Mouse (Mus musculus) kidney, adult 9 months (tissue): ENCODE measurements at regions not wholly inside any gene's neighbourhood (a gene's known extent, or its start where the extent isn't known, plus 50 kb on each side); places are given as distances from the start of the nearest gene placed in this dataset.

Experiments used
- DNase-seq: peaks from one replicate; pipeline ENCODE4 v3.0.0; 2022

GRCm38 (mm10) chr4:11903861-11904260 lies 77.2 kb downstream of the Gm10604 start:
- no peak for DNase-seq

DNA sequence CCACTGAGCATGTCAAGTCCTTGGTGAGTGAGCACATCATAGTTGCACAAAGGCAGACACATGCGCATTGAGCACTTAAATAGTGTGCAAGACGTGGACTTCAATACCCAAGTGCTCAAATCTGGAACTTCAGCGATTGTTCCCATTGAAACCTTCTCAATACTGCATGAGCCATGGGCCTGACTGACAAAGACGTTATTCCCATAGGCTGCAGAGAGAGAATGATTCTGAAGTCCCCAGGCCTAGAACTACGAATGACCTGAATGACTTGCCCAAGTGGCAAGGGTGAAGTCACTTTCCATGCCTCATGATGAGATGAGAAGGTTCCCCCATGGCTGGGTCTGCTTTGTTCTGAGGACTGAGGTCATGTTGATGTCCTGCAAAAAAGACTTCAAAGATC lies 77.7 kb downstream of the Gm10604 start:
- no peak for DNase-seq

DNA sequence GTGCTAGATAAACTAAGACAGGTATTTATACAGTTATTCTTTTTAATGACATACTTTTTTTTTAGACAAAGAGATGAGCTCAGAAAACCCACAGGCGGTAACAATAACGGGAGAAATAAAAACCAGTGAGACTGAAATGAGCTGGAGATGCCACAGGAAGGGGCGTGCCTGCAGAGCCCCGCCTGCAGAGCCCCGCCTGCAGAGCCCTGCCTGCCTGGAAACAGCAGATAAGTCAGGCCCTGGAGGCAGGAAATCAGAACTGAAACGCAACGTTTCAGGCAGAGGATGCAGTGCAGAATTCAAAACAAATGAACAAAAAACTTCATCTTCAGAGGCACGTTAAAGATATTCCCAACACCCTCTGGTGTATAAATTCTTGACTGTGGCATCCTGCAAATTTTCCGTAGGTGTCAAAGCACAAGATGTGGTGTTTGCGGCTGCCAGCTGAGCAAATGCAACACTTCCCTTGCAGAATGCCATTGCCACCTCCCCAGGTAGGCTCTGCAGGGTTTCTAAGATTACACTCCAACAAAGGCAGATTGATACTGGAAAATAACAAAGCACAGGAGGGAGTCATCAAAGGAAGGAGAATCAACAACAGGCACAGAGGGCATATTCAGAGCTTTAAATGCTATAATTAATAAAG lies 81.0 kb downstream of the Gm10604 start:
- DNase-seq, result no peak

DNA sequence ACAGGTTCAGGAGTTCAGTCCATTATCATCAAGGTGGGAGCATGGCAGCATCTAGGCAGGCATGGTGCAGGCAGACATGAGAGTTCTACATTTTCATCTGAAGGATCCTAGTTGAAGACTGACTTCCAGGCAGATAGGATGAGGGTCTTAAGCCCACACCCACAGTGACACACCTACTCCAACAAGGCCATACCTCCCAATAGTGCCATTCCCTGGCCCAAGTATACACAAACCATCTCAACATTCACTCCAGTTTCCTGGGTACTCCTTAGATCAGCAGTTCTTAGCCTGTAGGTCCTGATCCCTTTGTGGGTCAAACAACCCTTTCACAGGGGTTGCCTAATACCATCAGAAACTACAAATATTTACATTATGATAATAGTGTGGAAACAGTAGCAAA lies 83.8 kb downstream of the Gm10604 start:
- DNase-seq, result no peak

DNA sequence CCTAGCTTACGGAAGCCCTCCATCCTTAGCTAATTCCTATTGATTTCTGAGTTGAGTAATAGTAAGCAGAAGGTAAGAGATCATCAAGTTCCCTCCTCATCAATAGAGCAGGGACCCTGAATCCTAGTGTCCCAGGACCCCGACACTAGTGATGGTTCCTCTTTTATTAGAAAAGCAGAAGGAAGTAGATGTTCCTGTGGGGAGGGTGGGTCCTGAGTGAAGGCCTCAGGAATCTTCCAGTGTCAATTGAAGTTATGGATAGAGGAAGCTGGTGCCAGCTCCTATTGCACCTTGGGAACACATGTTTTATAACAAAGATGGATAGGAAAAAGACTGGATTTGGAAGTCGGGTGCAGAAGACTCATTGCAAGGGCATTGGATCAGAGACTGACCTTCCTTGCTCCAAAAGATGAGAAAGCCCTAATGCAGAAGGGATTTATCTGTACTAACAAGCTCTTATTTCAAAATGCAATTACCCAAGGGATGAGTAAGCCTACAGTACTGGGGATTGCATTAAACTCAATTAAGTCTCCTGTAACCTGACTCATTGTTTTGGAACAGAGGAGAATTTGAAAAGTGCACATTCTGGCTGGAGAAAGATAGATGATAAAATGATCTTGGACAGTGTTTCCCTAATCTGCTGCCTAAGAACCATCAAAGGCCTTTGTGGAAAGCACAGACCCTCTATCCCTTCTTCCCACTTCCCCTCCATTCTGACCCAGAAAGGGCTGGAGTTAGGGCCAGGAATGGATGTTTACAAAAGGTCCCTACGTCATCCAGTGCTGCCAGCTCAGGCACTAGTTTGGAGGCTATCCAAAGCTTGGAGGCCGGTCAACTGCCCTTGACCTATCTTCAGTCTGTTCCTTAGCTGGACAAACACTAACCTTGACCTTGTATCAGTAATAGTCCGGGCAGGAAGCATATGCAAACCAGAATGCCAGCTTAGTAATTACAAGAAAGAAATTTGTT lies 84.9 kb downstream of the Gm10604 start:
- peak; percentile 46 for DNase-seq

- DNase-seq, result no peak
Observed at GRCm38 (mm10) chr4:11893560-11894205, 87.4 kb downstream of the Gm10604 start.

DNA sequence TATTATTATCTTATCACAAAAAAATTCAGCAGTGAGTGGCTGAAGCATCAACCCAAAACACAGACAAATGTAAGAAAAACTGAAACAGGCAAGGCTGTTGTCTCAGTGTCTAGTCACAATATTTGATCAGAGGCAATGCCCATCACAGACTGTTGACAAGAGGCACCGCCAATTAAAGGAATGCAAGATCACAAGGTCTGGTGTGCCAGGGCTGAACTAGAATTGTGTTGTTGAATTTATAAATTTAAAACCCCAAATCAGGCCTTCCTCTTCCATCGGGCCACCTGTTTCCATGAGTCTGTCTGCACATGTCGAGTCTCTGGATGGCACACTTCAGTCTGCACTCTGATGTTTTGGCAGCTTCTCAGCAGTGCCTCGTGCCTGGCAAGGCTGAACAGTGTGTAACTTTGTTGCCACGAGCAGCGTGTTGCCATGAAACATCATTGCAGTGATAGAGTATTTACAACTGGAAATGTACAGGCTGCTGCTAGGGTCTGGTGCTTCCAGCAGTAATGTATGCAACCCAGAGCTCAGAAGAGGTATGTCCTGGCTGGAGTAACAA lies 91.9 kb downstream of the Gm10604 start:
- DNase-seq, result no peak

GRCm38 (mm10) chr4:11887377-11887776 lies 93.7 kb downstream of the Gm10604 start:
- no peak for DNase-seq

- DNase-seq, result no peak
Observed at GRCm38 (mm10) chr4:11885499-11885898, 95.6 kb downstream of the Gm10604 start.

GRCm38 (mm10) chr4:11884818-11885217 lies 96.2 kb downstream of the Gm10604 start:
- no peak for DNase-seq

- DNase-seq, result no peak
Observed at GRCm38 (mm10) chr4:11883295-11883694, 97.8 kb downstream of the Gm10604 start.

DNA sequence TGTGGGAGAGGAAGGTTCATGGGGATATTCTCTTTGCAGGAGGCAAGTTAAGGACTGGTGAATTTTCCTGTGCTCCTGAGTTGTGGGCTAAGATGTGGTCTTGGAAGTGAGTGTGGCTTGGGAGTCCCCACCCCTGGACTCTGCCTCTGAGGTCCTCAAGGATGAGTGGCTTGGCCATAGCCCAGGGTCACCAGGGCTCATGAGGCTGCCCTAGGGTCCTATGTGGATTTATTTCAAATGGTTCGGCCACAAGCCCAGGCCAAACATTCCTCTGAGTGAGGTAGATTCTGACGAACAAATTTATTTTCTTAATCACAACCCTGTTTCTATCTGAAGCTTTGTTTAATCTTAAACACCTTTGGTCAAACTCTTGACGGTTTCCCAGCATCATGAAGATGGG lies 98.4 kb downstream of the Gm10604 start:
- DNase-seq, result no peak

DNA sequence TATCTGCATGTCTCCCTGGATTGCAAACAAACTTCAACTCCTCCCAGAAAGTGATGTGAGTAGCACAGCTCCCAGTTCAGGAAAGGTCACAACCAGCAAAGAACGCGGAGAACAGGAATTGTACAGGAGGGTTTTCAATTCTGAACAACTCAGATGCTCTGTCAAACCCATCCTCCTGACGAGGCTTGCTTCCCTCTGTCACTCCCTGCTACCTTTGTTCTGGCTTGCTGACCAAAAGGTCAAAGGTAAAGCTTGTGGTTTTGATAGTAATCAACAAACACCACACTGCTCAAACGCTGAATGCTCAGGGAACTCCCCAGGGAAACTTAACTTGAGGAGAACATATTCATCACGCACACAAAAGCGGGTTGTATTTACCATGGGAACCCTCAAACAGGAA lies 102.4 kb downstream of the Gm10604 start:
- no peak for DNase-seq

GRCm38 (mm10) chr4:11877945-11878344 lies 103.1 kb downstream of the Gm10604 start:
- no peak for DNase-seq

DNA sequence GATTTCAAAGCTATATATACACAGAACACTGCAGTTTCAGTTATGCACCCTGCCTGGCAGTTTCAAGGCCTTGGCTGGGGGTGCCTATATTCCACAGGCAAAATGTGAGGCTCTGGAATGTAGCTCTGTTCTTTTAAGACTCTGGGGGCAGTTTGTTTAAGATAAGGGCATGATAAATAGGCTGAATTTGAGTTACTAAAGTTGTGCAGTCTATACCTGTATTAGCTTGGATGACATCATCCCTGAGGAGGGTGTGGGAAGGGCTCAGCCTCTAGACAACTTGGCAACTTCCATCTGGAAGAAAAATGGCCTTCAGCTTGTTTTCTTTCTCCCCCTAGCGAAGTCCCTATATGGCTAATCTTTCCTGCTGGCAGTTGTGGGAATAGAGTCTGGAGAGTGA lies 105.1 kb downstream of the Gm10604 start:
- no peak for DNase-seq

GRCm38 (mm10) chr4:11874586-11875264 lies 106.3 kb downstream of the Gm10604 start:
- no peak for DNase-seq

DNA sequence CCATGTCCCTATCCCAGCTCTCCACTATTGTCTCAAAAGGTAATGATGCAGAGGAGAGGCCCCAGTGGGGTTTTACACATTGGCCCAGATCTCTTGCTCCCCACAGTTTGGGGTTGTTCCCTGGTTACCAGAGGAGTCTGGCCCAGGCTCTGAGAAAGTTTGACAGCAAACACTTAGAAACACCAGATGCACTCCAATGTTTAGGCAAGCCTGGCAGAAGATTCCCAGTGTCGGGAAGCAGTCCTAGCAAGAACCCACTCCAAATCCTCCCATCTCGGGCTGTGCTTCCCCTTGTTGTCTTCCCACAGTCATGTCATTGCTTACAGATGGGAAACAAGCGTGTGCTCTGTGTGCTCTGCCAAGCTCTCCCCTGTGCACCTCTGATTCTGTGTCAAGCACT lies 109.0 kb downstream of the Gm10604 start:
- no peak for DNase-seq

DNA sequence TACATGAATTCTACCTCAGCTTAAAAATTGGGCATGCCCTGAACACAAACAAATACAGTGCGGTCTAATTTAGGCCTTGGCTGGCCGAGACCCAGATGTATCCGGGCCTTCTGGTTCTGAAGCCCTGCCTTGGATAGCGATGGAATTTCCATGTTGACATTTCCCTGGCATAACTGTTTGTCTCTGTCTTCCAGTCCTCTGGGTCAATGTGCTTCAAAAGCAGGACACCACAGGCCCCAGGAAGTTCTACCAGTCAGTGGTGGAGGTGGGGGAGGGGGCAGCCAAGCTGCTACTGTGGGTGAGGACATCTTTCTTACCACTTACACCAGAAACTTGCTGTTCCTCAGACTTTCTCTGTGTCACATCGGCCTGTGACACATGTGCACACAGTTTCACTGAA lies 111.3 kb downstream of the Gm10604 start:
- DNase-seq, result no peak

DNA sequence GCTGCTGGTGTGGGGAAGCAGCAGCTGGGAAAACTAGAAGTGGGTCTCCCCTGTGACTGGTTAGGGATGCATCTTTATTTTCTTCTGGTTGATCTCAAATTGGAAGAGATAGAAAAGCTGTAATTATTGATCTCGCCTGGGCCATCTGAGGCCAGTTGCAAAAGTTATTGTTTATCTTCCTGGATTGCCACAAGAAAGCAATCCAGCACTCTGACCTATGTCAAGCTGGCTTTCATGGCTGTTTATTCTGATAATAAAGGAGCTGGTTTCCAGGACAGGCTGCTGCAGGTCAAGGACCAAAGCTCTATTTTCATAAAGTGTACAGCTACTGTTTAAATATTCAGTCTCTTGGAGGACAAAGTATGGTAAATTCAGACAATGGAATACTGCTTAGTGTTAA lies 112.5 kb downstream of the Gm10604 start:
- no peak for DNase-seq
